Mouse (Mus musculus): ENCODE results near the gene Tmem40.

DNA sequence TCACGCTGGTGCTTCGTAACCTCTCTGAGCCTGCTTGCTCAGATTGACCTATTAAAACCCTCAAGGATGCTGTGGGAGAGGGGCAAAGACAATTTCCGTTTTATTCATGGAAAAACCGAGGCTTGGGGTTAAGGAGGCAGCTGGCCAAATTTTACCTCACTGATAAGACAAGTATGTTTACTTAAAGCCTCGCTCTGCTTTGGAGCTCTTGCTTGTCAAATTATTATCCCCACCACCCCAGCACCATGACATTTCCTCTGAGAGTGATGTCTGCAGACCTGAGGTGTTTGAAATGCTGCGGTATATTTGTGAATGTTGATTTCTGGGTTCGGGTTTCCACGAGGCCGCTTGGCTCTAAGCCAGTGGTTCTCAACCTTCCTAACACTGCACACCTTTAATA, 14.2 kb upstream of the Tmem40 start:
- TF ChIP-seq CTCF (IDR thresholded peaks at IDR 0.05) (no peak), POLR2A (IDR thresholded peaks at IDR 0.05; ENCODE audit: insufficient read depth, low read depth, low read length) (no peak)
